Mouse (Mus musculus) thymus, adult 18-20 months (tissue): ENCODE results near the gene Selenoh.

Source experiments
- DNase-seq, 2 experiments: peaks; one replicate each; pipeline ENCODE4 v3.0.0; 2022; ENCODE audit warnings: mixed read lengths in 2 of 2

Selenoh gene

DNA sequence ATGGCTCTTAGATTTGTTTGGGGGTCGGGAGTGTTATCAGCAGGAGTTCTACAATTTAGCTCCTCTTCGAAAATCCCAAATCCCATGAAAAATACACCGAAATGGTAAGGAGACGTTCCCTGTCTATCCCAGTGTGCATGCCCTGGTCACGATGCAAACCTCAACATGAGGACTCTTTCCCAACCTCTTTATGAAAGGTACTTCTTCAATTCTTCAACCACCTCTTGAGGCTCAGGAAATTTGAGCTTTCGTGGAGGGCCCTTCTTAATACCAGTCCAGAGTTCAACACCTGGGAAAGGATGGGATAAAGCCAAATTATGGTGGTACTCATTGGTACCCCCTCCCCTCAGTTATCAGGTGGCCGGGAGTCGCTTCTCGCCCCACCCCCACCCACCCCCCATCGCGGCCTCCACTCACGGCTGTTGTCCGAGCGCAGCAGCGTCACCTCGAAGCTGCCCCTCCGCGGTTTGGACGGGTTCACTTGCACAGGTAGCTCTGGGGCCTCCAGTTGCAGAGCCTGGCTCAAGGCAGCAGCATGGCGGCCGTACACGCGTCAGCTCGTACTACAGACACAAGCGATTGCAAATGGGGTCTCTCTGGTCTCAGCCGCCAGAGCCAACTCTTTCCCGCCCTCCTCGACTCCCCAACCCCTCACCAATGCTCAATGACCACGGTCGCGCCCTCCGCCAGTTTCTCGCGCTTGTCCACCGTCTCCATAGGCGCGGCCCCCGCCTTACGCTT, 572 bp downstream of the Selenoh start:
- no peak for DNase-seq

GRCm38 (mm10) chr2:84666081-84666480, 4.5 kb downstream of the Selenoh start:
- DNase-seq: no peak

GRCm38 (mm10) chr2:84662866-84663265, 7.7 kb downstream of the Selenoh start:
- no peak for DNase-seq

- no peak for DNase-seq
Observed at GRCm38 (mm10) chr2:84660253-84660652, 10.3 kb downstream of the Selenoh start.

- DNase-seq: no peak
Observed at GRCm38 (mm10) chr2:84658806-84659205, 11.8 kb downstream of the Selenoh start, which contains the start of gene Btbd18. TSS of gene Btbd18 (plus strand) at chr2:84659079.

DNA sequence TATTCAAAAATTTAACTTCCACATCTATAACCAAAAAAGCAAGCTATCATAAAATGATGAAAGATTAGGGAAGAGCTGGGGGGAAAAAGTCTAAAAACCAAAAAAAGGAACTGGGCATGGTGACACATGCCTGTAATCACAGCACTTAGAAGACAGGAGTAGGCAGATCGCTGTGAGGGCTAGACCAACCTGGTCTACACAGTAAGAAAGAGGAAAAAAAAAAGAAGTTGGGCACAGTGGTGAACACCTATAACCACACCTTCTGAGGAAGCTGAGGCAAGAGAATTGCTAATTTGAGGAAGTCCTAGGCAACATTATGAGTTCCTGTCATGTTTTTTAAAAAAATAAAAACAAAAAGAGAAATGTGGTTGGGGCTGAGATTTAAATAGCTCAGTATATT, 14.7 kb downstream of the Selenoh start:
- no peak for DNase-seq

DNA sequence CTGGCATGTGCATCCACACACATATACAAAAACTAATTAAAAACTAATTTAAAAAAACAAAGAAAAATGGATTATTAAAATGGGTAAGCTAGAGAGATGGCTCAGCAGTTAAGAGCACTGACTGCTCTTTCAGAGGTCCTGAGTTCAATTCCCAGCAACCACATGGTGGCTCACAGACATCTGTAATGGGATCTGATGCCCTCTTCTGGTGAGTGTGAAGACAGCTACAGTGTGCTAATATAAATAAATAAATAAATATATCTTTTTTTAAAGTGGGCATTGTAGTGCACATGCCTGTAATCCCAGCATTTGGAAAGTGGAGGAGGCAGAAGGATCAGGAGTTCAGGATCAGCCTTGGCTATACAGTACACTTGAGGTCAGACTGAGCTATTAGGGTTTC, 17.2 kb downstream of the Selenoh start:
- no peak for DNase-seq

GRCm38 (mm10) chr2:84650464-84651195, 19.9 kb downstream of the Selenoh start, which contains the start of gene Ctnnd1:
TSS of gene Ctnnd1 (minus strand) at chr2:84650765.
- DNase-seq: no peak

DNA sequence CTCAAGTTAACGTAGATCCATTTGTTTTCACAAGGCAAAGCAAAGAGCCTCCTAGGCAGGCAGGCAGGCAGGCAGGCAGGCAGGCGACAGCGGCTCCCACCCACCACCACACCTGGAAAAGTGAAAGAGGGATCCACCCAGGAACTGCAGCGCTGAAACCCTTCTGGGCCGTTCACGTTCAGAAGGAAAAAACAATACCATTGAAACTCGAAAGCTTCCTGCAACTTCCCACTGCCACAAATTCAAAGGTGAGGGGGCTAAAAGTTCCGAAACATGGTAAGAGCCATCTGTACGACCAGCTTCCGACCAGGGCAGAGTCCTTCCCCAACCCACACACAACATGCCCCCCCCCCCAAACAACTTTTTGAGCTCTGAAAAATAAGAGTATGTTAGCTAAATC, 20.9 kb downstream of the Selenoh start:
- no peak for DNase-seq

- DNase-seq: no peak
Observed at GRCm38 (mm10) chr2:84648369-84648768, 22.2 kb downstream of the Selenoh start.

DNA sequence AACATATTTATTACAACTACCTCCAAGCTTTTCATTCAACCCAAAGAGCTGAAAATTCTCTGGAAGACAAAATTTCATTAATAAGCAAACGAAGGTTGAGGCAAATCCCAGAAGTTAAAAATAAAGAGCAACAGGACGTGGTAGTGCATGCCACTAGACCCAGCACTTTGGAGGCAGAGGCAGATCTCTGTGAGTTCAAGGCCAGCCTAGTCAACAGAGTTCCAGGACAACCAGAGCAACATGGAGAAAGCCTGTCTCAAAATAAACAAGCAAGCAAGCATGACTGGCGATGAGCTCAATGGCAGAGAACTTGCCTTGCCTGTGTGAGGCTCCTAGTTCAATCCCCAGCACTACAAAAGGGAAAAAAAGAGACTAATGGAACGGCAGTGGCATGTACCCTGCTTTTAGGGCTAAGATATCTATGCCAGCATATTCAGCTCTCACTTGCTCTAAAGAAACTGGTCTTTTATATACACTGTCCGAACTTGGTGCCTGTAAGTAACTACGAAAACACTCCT, 23.5 kb downstream of the Selenoh start:
- no peak for DNase-seq

DNA sequence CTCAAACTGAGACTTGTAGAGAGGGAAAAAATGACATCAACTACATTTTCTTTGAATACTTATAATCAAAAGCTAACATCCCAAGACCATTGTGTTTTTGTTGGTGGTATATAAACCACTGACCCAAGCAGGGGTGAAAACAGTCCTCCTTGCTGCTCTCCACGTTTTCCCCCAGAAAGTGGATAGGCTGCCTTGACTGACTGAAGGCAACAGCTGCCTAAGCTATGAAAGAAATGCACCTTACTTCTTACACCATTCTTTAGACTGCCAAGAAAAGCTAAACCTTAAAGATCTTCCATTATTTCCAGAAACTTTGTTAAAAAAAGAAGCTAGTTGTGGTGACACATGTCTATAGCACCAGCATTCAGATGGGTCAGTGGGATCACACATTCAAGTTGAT, 24.4 kb downstream of the Selenoh start:
- DNase-seq: no peak

GRCm38 (mm10) chr2:84640833-84641232, 29.7 kb downstream of the Selenoh start:
- DNase-seq: no peak

GRCm38 (mm10) chr2:84638428-84639220, 31.9 kb downstream of the Selenoh start:
- no peak for DNase-seq

- no peak for DNase-seq
Observed at GRCm38 (mm10) chr2:84637452-84638165, 33.0 kb downstream of the Selenoh start.

DNA sequence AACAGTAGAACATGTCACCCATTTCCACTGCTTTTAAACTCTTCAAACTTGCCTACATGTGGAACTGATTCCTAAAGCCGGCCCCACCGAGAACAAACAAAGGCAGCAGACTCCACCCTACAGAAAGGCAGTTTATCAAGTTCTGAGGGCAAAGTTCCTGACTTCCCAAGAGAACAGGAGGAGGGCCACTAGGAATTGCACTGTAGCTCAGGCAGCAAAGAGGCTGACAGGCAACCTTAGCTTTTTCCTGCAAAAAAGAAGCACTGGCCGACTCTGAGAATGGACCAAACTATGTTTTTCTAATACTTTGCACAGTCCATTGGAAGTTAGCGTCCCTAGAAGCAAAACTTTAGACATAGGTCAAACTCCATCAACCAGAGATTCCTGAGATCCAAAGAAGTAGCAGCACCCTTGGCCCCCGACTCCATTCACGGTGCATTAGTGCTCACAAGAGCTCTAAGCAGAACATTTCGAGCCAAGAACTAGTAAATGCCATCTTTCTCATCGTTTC, 34.3 kb downstream of the Selenoh start:
- DNase-seq: no peak

GRCm38 (mm10) chr2:84635611-84636010, 35.0 kb downstream of the Selenoh start:
- DNase-seq: no peak

DNA sequence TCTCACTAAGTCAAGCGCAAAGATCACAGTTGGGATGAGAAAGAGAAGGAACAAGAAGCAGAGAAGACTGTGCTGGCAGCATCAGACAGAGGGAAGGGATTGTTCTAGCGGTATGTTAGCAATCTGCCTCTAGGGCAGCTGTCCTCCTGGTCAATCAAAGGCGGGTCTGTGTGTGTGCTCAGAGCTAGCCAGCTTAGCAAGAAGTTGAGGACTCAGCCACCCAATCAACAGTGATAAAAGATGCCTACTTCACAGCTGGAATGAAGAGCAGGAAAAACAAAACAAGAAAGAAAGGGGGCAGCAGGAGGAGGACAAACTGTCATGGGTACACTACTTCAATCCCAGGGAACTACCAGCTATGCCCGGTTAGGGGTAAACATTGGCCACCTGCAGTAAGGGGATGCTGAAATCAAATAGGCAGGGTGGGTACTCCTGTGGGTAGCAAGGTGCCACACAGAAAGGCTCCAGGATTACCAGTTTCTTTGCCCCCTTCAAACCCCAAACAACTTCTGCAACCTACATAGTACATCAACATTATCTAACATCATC, 35.6 kb downstream of the Selenoh start:
- DNase-seq: no peak

DNA sequence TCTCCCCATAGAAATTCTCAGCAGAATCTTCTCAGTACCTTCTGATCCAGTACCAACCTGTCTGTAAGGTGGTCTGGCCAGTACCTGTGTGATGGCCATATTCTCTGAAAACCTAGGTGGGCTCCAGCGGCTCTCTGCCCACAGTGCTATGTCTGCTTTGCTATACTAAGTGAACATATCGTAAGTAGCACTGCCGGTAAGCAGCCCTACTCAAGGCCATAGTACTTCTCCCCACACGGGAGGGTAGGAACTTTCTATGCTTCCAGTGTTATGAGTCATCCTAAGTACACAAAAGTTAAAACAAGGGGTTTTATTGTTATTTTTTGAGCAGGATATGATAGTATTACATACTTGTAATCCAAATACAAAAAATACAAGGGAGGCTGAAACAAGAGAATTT, 36.6 kb downstream of the Selenoh start:
- no peak for DNase-seq

DNA sequence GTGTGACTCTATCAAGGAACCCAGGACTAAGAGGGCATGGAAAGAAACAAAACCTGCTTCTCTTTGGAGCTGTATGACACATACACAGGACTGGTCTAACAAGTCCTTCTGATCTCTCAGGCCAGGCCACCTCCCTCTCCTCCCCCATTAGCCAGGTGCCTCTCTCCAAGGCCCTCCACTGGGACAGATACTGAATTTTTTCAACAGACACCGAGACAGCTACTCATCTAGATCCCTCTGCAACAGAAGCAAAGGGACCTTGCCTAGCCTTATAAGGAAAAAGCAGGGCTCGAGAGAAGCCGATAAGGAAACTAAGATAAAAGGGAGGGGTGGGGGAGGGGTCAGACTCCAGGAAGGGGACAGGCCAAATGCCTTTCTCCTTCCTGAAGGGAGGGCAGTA, 37.6 kb downstream of the Selenoh start:
- no peak for DNase-seq

- no peak for DNase-seq
Observed at GRCm38 (mm10) chr2:84632001-84632400, 38.6 kb downstream of the Selenoh start.

DNA sequence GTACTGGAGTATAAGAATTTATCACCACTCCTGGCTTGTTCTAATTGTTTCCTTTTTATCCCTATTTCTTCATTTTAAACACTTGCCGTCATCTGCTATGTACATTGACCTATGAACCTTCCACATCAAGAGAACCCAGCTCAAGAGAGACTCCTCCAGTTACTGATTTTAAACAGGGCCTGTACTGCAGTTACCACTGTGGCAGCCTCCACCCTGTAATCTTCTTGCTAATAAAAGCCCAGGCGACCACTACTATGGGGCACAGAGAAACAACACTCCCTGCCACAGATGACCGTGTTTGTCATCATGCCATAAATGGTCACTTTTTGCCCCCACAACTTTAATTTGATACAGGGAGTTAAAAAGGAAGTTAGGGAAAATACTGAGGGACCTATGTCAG, 43.5 kb downstream of the Selenoh start:
- no peak for DNase-seq
